Mouse (Mus musculus) lung, adult 2 months (tissue): ENCODE data around the gene Fam214b.

ENCODE experiments used
- CTCF ChIP-seq: fragments of 200-500 bp; IDR thresholded peaks from 2 replicates; pipeline ENCODE4 v1.5.1; 2011; ENCODE audit warnings: mild to moderate bottlenecking, low read length, control low read depth; ENCODE audit not compliant: insufficient read depth
- POLR2A ChIP-seq: fragments of 200-500 bp; IDR thresholded peaks from 2 replicates; pipeline ENCODE4 v1.6.1; 2011; ENCODE audit warnings: low read depth, mild to moderate bottlenecking, control low read depth, low read length, borderline replicate concordance; ENCODE audit errors: extremely low read depth

DNA sequence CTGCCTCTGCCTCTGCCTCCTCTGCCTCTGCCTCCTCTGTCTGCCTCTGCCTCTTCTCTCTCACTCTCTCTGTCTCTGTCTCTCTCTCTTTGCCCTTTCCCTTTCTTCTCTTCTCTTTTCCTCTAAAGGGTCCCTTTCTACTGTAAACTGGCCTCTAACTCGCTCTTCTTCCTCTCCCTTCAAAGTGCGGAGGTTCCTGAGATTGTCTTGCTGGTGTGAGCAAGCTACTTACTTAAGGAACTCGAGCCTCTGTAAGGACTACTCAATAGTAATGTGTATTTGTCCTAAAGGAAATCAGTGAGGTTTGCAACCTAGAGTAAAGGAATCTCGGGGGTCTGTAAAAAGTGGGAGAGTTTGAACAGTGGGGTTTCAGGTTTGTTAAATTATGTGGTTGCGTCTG, 587 bp upstream of the Fam214b start:
- TF ChIP-seq CTCF (no peak), POLR2A (no peak)
